Mouse (Mus musculus) neural tube, embryonic 15.5 days (tissue): ENCODE results near the gene Ugt1a2. TPM values are rescaled to one million over a fixed set of nuclear protein-coding genes. Genes with fewer than 3 reads are reported as not detected.
"Not testable (repeated sequence)": the region's sequence is repeated elsewhere in the genome, so short reads cannot be mapped to it uniquely, and the experiment has no call there.

Experiments
- ATAC-seq: fragments of 200-750 bp; cut with Nextera tagmentation; 2 replicates; pipeline ENCODE4 v1.8.0; 2017; ENCODE audit warnings: mild to moderate bottlenecking, moderate TSS enrichment, moderate library complexity; ENCODE audit not compliant: low FRiP score
- H3K27ac ChIP-seq: fragments of 300-500 bp; sonication (generic); replicated peaks from 2 replicates; pipeline ENCODE4 v1.5.1; 2015; ENCODE audit warnings: mild to moderate bottlenecking, inconsistent platforms
- H3K27me3 ChIP-seq: fragments of 300-500 bp; sonication (generic); replicated peaks from 2 replicates; pipeline ENCODE4 v1.6.1; 2015; ENCODE audit warnings: inconsistent platforms
- H3K36me3 ChIP-seq: fragments of 300-500 bp; sonication (generic); 2 replicates; pipeline ENCODE4 v1.6.1; 2015; ENCODE audit warnings: inconsistent platforms
- H3K4me1 ChIP-seq: fragments of 300-500 bp; sonication (generic); 2 replicates; pipeline ENCODE4 v1.6.1; 2015; ENCODE audit warnings: inconsistent platforms
- H3K4me2 ChIP-seq: fragments of 300-500 bp; sonication (generic); 2 replicates; pipeline ENCODE4 v1.6.1; 2015; ENCODE audit warnings: inconsistent platforms, mild to moderate bottlenecking, moderate library complexity
- H3K4me3 ChIP-seq: fragments of 300-500 bp; sonication (generic); replicated peaks from 2 replicates; pipeline ENCODE4 v1.5.1; 2015; ENCODE audit warnings: mild to moderate bottlenecking, inconsistent platforms
- H3K9ac ChIP-seq: fragments of 300-500 bp; sonication (generic); replicated peaks from 2 replicates; pipeline ENCODE4 v1.6.1; 2015; ENCODE audit warnings: mild to moderate bottlenecking, inconsistent platforms
- H3K9me3 ChIP-seq: fragments of 300-500 bp; sonication (generic); replicated peaks from 2 replicates; pipeline ENCODE4 v1.6.1; 2016; ENCODE audit warnings: inconsistent platforms
- WGBS: fragments of 180-500 bp; shearing (Covaris S2); methylation state at CpG from one replicate; pipeline ENCODE4 v1.1.7; 2015; ENCODE audit warnings: mixed read lengths; 5-methylcytosine and 5-hydroxymethylcytosine counted together
- polyA plus RNA-seq: library from polyadenylated mRNA; unstranded; fragments of >200 nt; fragmentation: Nextera tagmentation; extraction: Ambion mirVana; gene quantifications from 2 replicates; pipeline ENCODE4 v1.2.1, GENCODE M21; 2015

Ugt1a2 gene
- polyA plus RNA-seq, 1 experiment from 2014 or later: not detected

DNA sequence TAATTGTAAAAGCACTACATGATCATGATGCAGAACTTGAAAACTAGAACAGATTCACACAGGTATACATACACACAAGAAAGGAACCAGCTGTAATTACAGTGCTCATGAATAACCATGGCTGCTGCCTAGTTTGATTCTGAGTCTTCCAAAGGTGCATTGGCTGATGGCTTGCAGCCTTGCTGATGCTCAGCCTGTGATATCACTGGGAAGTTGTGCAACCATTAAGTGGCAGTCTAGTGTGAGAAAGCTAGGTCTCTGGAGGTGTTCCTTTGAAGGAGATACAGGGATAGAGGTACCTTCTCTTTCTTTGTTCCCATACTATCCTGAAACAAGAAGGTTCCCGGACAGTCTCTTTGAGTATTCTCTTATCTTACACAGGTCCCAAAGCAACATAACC, 18.7 kb downstream of the Ugt1a2 start:
- H3K4me1 ChIP-seq: no peaks in the 10 kb centered on the region
- 20% methylated on average over 1 of the region's 1 CpGs for WGBS

DNA sequence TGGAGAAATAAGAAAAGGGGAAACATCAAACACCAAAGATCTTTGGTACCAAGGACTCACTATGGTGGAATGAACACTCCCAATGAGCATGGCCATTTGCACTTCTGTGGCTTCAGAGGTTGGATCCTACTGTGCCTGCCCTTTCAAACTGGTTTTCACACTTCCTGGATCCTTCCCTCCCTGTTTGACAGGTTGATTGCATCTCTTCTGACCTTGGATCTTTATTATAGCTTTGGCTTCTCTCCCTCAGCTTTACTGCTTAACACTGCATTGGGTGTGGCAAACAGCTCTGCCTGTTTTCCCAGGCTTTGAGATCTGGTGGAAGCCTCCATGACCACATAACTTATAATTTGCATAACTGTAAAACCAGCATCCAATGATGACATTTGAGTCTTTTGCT, 19.9 kb downstream of the Ugt1a2 start:
- Histone ChIP-seq H3K27me3 (no peaks in the 10 kb centered on the region), H3K9me3 (peaks cover 27% of the 10 kb centered on the region), H3K4me3 (no peak overlapping the region), H3K4me1 (no peaks in the 10 kb centered on the region), H3K36me3 (no peaks in the 10 kb centered on the region), H3K9ac (no peak overlapping the region), H3K4me2 (no peak overlapping the region), H3K27ac (no peak overlapping the region)
- ATAC-seq: no peak

More for the DNA sequence above, 18.7 kb downstream of the Ugt1a2 start:
- H3K27ac ChIP-seq: no peak overlapping the region
- no peak overlapping the region for H3K4me2 ChIP-seq
- H3K9ac ChIP-seq: no peak overlapping the region
- no peaks in the 10 kb centered on the region for H3K36me3 ChIP-seq
- H3K4me3 ChIP-seq: no peak overlapping the region
- no peak for ATAC-seq
- H3K9me3 ChIP-seq: peaks cover 37% of the 10 kb centered on the region
- no peaks in the 10 kb centered on the region for H3K27me3 ChIP-seq

DNA sequence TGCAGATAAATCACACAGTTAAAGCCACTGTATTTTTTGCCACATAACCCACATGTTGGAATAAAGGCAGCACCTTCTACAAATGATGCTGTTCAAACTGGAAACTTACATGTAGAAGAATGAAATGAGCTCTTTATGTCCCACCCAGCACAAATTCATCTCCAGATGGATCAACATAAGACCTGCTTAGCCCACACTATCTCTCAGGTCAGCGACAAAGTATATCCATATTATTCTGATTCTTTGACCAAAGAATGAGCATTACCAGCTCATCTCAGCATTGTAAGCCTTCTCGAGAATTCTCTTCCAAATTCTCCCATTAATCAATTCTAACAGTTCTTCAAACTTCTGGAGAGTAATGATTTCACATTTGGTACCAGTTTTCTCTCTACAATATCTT, 21.8 kb downstream of the Ugt1a2 start:
- no peak overlapping the region for H3K4me3 ChIP-seq
- no peak for ATAC-seq
- no peak overlapping the region for H3K4me2 ChIP-seq
- peaks cover 29% of the 10 kb centered on the region for H3K9me3 ChIP-seq
- H3K27ac ChIP-seq: no peak overlapping the region
- H3K9ac ChIP-seq: no peak overlapping the region
- no peaks in the 10 kb centered on the region for H3K4me1 ChIP-seq
- no peaks in the 10 kb centered on the region for H3K27me3 ChIP-seq
- H3K36me3 ChIP-seq: no peaks in the 10 kb centered on the region
- WGBS: 56% methylated on average over 2 of the region's 2 CpGs

DNA sequence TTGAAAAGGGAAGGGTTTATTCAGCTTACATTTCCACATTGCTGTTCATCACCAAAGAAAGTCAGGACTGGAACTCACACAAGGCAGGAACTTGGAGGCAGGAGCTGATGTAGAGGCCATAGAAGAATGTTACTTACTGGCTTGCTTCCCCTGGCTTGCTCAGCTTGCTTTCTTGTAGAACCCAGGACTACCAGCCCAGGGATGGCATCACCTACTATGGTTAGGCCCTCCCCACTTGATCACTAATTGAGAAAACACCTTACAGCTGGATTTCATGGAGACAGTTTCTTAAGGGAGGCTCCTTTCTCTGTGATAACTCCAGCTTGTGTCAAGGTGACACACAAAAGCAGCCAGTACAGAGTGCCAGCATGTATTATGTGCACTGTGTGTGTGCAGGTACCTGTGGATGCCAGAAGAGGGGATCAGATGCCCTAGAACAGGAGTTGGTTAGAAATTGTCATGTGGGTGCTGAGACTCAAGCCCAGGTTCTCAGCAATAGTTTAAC, 22.7 kb downstream of the Ugt1a2 start:
- not testable (repeated sequence) for H3K4me2 ChIP-seq, H3K36me3 ChIP-seq, H3K4me3 ChIP-seq, H3K9ac ChIP-seq, H3K27me3 ChIP-seq, H3K4me1 ChIP-seq, H3K27ac ChIP-seq, ATAC-seq
- peaks cover 33% of the 10 kb centered on the region for H3K9me3 ChIP-seq

DNA sequence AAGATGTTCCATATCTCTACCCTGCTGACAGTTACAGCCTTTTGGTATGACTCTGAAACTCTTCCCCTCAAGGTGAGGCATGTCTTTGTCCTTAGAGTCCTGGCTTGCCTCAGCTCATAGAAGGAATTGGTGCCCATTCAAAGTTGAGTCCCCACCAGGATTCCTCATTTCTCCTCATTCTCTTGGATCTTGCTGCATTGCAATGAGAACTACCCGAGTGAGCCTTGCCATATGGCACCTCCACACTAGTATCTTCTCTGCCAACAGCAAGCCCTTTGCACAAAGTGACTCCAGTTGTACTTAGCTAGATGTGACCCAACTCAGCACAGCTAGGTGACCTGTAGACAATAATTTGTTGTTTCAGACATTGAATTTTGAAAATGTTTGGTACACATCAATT, 23.2 kb downstream of the Ugt1a2 start:
- WGBS: 58% methylated on average over 1 of the region's 1 CpGs
- H3K27me3 ChIP-seq: no peaks in the 10 kb centered on the region
- ATAC-seq: no peak
- H3K36me3 ChIP-seq: no peaks in the 10 kb centered on the region
- peaks cover 38% of the 10 kb centered on the region for H3K9me3 ChIP-seq
- no peaks in the 10 kb centered on the region for H3K4me1 ChIP-seq
- H3K27ac ChIP-seq: no peak overlapping the region
- H3K4me3 ChIP-seq: no peak overlapping the region
- no peak overlapping the region for H3K9ac ChIP-seq
- H3K4me2 ChIP-seq: no peak overlapping the region

DNA sequence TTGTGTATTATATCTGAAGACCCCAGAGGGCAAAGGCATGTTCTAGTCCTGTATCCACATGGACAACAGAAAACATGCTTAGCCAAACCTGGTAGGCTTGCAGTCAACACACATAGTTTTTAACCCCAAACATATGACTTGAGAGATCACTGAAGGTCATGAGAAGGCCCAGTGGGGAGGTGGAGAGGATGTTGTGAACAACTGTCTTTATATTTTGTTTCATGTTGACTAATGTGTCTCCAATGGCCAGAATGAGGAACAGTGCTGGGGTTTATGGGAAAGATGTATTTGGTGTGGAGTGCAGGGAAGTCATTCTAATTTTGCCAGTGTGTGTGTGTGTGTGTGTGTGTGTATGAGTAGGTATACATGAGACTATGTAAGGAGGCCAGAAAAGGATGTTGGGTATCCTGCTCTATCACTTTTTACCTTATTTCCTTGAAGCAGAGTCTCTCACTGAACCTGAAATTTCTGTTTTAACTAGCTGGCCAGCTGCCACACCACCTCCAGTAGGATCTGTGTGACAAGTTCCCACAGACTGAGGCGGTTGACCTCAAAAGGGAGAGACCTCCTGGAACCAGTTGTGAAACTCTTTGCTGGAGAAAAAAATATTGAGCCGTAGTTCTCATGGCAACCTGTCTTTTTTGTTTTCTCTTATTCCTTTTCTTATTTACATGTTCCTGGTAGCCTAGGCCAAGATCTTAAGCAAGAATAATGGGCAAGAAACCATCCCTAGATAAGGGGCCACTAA, 23.8 kb downstream of the Ugt1a2 start:
- Histone ChIP-seq H3K9me3 (peaks cover 44% of the 10 kb centered on the region), H3K9ac (no peak overlapping the region), H3K36me3 (no peaks in the 10 kb centered on the region), H3K4me2 (no peak overlapping the region), H3K4me1 (no peaks in the 10 kb centered on the region), H3K27ac (no peak overlapping the region), H3K27me3 (no peaks in the 10 kb centered on the region), H3K4me3 (no peak overlapping the region)
- 70% methylated on average over 2 of the region's 2 CpGs for WGBS
- no peak for ATAC-seq

DNA sequence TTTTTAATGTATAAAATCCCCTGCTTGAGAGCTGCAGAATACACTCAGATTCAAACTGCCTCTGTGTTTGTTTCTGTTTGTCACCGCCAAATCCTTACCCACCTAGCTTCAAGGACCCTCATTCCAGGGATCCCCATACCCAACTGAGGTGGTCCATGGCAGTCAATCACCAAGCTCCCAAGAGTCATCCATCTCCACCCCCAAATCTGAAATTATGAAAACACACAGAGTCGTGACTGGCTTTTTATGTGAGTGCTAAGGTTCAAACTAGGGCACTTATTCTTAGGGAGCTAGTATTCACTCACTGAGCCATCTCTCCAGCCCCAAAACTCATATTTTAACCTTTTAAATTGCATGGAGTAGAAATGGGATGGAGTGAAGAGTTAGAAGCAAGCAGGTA, 24.9 kb downstream of the Ugt1a2 start:
- H3K27ac ChIP-seq, H3K9ac ChIP-seq: not testable (repeated sequence)

DNA sequence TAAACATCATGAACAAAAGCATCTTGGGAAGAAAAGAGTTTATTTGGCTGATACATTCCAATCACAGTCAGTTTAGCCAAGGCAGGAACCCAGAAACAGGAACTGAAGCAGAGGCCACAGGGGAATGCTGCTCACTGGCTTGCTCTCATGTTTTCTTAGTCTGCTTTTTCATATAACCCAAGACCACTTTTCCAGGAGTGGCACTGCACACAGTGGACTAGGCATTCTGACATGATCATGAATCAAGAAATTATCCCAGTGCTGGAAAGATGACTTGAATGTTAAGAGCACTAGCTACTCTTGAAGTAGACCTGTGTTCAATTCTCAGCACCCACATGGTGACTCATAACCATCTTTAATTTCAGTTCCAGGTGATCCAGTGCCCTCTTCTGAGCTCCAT, 25.3 kb downstream of the Ugt1a2 start:
- ATAC-seq: no peak
- H3K9ac ChIP-seq: no peak overlapping the region
- no peaks in the 10 kb centered on the region for H3K4me1 ChIP-seq
- no peaks in the 10 kb centered on the region for H3K36me3 ChIP-seq
- H3K9me3 ChIP-seq: peaks cover 59% of the 10 kb centered on the region
- no peak overlapping the region for H3K27ac ChIP-seq
- no peaks in the 10 kb centered on the region for H3K27me3 ChIP-seq
- no peak overlapping the region for H3K4me2 ChIP-seq
- H3K4me3 ChIP-seq: no peak overlapping the region

More for the DNA sequence above, 24.9 kb downstream of the Ugt1a2 start:
- not testable (repeated sequence) for H3K4me1 ChIP-seq, H3K4me3 ChIP-seq, H3K4me2 ChIP-seq, H3K27me3 ChIP-seq, H3K36me3 ChIP-seq, ATAC-seq
- H3K9me3 ChIP-seq: peaks cover 55% of the 10 kb centered on the region
- 41% methylated on average over 2 of the region's 2 CpGs for WGBS

DNA sequence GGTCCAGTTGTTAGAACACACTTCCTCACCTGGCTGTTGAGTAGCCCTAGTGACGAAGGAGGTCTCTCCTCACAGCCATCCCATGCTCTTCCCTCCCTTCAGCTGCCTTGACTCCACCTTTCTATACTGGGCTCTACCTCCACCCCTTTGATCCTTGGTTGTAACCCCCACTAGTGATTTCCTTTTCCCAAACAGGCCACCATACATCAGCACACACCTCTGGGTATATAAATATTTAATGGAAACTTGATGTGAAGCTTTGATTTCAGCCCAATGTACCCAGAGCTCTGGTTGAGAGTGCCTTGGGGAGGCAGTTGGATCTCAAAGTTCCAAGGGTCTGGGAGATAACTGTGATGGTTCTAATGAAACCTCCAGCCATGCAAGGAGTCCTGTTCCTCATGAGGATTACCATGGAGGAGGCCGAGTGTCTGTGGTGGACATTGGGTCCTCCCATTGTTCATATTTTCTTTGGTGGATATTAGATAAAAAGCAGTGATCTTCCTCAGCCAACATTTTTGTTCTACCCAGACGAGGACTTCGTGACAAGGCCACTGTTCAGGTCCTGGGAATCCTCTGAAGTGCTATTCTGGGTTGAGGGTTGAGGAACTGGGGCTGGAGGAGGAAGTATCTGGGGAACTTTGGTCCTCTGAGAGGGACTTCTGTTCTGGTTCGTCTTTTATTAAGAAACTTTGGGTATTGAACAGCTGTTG, 26.4 kb downstream of the Ugt1a2 start, which contains the start of gene Mroh2a:
TSS of gene Mroh2a (plus strand) at position 317 of the 710 bp plus-strand sequence.
- Histone ChIP-seq H3K4me1 (no peaks in the 10 kb centered on the region), H3K36me3 (no peaks in the 10 kb centered on the region), H3K27ac (no peak within 1 kb of the TSS), H3K27me3 (no peaks in the 10 kb centered on the region), H3K9me3 (peaks cover 70% of the 10 kb centered on the region), H3K9ac (no peak within 1 kb of the TSS), H3K4me3 (no peak within 1 kb of the TSS), H3K4me2 (no peak within 1 kb of the TSS)
- 59% methylated on average over 5 of the region's 5 CpGs for WGBS
- no peak for ATAC-seq

DNA sequence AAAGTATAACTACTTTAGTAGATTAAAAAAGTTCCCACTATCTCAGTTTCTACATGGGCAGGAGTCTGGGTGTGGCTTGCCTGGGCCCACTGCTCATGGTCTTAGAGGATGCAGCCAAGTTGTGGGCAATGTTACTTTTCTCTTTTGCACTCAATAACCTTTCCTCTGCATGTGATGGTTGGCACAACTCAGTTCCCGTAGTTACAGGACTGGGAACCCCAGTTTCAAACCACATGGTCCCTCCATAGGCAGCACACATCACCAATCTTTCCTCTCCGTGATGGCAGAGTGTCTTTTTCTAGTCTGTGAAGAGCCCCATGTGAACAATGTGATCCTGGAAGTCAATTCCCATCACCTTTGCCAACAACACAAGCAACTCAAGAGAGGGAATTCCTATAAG, 27.1 kb downstream of the Ugt1a2 start:
- no peak for ATAC-seq

DNA sequence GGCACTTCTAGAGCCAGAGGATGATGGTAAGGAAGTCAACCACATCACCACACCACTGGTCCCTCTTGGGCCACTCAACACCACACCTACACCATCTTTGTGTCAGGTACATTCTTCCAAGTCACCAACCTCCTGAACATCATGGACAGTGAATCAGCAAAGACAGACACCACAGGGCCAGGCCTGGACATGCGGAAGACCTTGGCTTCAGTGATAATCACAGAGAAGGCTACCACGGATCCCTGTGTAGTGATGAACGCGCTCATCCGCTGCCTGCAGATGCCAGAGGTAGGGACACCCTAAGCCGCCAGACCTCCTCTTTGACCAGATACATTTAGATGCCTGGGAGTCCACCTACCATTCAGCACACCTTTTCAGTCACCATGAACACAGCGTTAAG, 27.7 kb downstream of the Ugt1a2 start:
- no peak for ATAC-seq
- Histone ChIP-seq H3K9me3 (peaks cover 78% of the 10 kb centered on the region), H3K4me3 (no peak overlapping the region), H3K27ac (no peak overlapping the region), H3K27me3 (no peaks in the 10 kb centered on the region), H3K9ac (no peak overlapping the region), H3K4me2 (no peak overlapping the region), H3K36me3 (no peaks in the 10 kb centered on the region), H3K4me1 (no peaks in the 10 kb centered on the region)
- WGBS: 72% methylated on average over 7 of the region's 7 CpGs

More for the DNA sequence above, 27.1 kb downstream of the Ugt1a2 start:
- Histone ChIP-seq H3K36me3 (no peaks in the 10 kb centered on the region), H3K4me1 (no peaks in the 10 kb centered on the region), H3K9ac (no peak overlapping the region), H3K4me2 (no peak overlapping the region), H3K27ac (no peak overlapping the region), H3K4me3 (no peak overlapping the region), H3K9me3 (peaks cover 72% of the 10 kb centered on the region), H3K27me3 (no peaks in the 10 kb centered on the region)
- WGBS: 61% methylated on average over 2 of the region's 2 CpGs

DNA sequence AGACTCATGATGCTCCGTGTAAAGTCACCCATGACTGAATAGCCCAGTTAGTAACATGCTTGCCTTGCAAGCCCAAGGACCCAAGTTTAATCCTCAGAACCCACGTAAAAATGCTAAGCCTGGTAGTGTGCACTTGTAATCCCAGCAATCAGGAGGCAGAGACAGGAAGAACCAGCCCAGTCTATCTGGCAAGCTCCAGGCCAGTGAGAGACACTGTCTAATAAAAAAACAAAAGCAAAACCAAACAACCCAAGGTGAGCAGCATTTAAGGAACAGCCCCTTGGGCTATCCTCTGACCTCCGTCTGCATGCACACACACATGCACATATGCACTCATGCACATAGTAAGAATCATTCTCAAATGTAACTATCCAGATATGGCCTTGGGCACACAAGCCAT, 29.2 kb downstream of the Ugt1a2 start:
- H3K9me3 ChIP-seq: peaks cover 91% of the 10 kb centered on the region
- H3K27me3 ChIP-seq: no peaks in the 10 kb centered on the region
- no peak overlapping the region for H3K9ac ChIP-seq
- no peak for ATAC-seq
- 83% methylated on average over 3 of the region's 3 CpGs for WGBS
- no peak overlapping the region for H3K4me2 ChIP-seq
- H3K4me3 ChIP-seq: no peak overlapping the region
- no peaks in the 10 kb centered on the region for H3K4me1 ChIP-seq
- no peaks in the 10 kb centered on the region for H3K36me3 ChIP-seq
- H3K27ac ChIP-seq: no peak overlapping the region
